Mouse (Mus musculus): ENCODE results near the gene Mvb12b.

DNA sequence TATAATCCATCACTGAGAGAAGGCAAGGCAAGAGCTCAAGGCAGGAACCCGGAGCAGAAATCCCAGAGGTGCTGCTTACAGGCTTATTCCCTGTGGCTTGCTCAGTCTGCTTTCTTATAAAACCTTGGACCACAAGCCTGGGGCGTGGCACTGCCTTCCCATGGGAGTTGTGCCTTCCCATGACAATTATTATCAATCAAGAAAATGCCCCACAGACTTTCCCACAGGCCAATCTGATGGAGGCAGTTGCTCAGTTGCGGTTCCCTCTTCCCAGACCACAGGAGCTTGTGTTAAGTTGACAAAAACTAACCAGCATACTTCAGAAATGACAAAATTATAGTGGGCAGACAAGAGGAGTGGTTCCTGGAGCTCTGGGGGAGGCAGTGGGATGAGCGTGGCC, 19.4 kb downstream of the Mvb12b start:
- TF ChIP-seq POLR2A (IDR thresholded peaks at IDR 0.05; ENCODE audit: extremely low read depth, insufficient read depth, low read length) (no peak), CTCF (IDR thresholded peaks at IDR 0.05; ENCODE audit: low read depth, low read length) (no peak)
